In genomic region chr1:155335963-155336362, GRCm38 (mm10) we compare ENCODE assay signal across 28 mouse cellular contexts.
"Had no signal": no experiment of that assay in that cellular context is flagged by ENCODE, and none has a peak within 500 bp of the region (broad histone marks: within the 10 kb centered on the region; RNA-seq: fewer than 3 reads in every experiment).

No protein-coding gene starts in this region.

- DNase-seq: cerebellum, adult 18-20 months; cerebellum, adult 2 months; cerebellum, adult 8-10 months; cerebellum, adult 9-10 months; cerebellum, adult 9-11 months; cerebellum, postnatal 10 days; cerebellum, postnatal 14 days; cerebellum, postnatal 25 days; cerebellum, postnatal 36 days; embryo, embryonic 11 days; forebrain, postnatal 0 days; gastrocnemius, adult 2 months; gastrocnemius, postnatal 10 days; gastrocnemius, postnatal 14 days; gastrocnemius, postnatal 25 days; gastrocnemius, postnatal 36 days; heart, adult 11 months had no signal

- H3K27me3 ChIP-seq: embryonic facial prominence, embryonic 12.5 days; embryonic facial prominence, embryonic 13.5 days; embryonic facial prominence, embryonic 15.5 days; forebrain, embryonic 12.5 days; forebrain, embryonic 13.5 days; forebrain, embryonic 15.5 days had no signal

- H3K9ac ChIP-seq: embryonic facial prominence, embryonic 12.5 days; embryonic facial prominence, embryonic 13.5 days; embryonic facial prominence, embryonic 15.5 days; forebrain, embryonic 12.5 days; forebrain, embryonic 13.5 days; forebrain, embryonic 15.5 days; forebrain, postnatal 0 days had no signal

- H3K9me3 ChIP-seq: embryonic facial prominence, embryonic 10.5 days; embryonic facial prominence, embryonic 12.5 days; embryonic facial prominence, embryonic 13.5 days; embryonic facial prominence, embryonic 15.5 days; forebrain, embryonic 10.5 days; forebrain, embryonic 12.5 days; forebrain, embryonic 13.5 days; forebrain, embryonic 15.5 days had no signal

- H3K27ac ChIP-seq: embryonic facial prominence, embryonic 10.5 days; embryonic facial prominence, embryonic 12.5 days; embryonic facial prominence, embryonic 13.5 days; embryonic facial prominence, embryonic 15.5 days; forebrain, embryonic 10.5 days; forebrain, embryonic 12.5 days; forebrain, embryonic 13.5 days; forebrain, embryonic 15.5 days; gastrocnemius, adult 2 months had no signal

- H3K4me3 ChIP-seq: embryonic facial prominence, embryonic 10.5 days; embryonic facial prominence, embryonic 12.5 days; embryonic facial prominence, embryonic 13.5 days; embryonic facial prominence, embryonic 15.5 days; erythroblast, embryonic 14.5 days; forebrain, embryonic 10.5 days; forebrain, embryonic 12.5 days; forebrain, embryonic 13.5 days; forebrain, embryonic 15.5 days; gastrocnemius, adult 2 months had no signal

- H3K36me3 ChIP-seq: embryonic facial prominence, embryonic 12.5 days; embryonic facial prominence, embryonic 15.5 days had no signal

- H3K4me2 ChIP-seq: embryonic facial prominence, embryonic 12.5 days; embryonic facial prominence, embryonic 13.5 days; embryonic facial prominence, embryonic 15.5 days; forebrain, embryonic 12.5 days; forebrain, embryonic 13.5 days; forebrain, embryonic 15.5 days had no signal

- ATAC-seq: forebrain, embryonic 13.5 days; forebrain, embryonic 14.5 days; forebrain, embryonic 15.5 days; forebrain, embryonic 16.5 days; forebrain, postnatal 0 days had no signal

- H3K4me1 ChIP-seq: embryonic facial prominence, embryonic 10.5 days; embryonic facial prominence, embryonic 12.5 days; embryonic facial prominence, embryonic 13.5 days; embryonic facial prominence, embryonic 15.5 days; forebrain, embryonic 12.5 days had no signal
